Mouse (Mus musculus) embryonic facial prominence, embryonic 10.5 days (tissue): ENCODE measurements around the gene Ackr4. TPM values are rescaled to one million over a fixed set of nuclear protein-coding genes. Genes with fewer than 3 reads are reported as not detected.
A peak's percentile ranks its signal among the peaks of the same experiment; 100 is the strongest.

ENCODE experiments used
- DNase-seq: peaks from one replicate; pipeline ENCODE4 v3.0.0-alpha.2; 2017; ENCODE audit warnings: low spot score
- H3K27ac ChIP-seq: fragments of 300-500 bp; sonication (generic); replicated peaks from 2 replicates; pipeline ENCODE4 v1.5.1; 2016; ENCODE audit warnings: mild to moderate bottlenecking
- H3K27me3 ChIP-seq: fragments of 300-500 bp; sonication (generic); replicated peaks from 2 replicates; pipeline ENCODE4 v1.6.1; 2016; ENCODE audit warnings: low read depth, mild to moderate bottlenecking; ENCODE audit not compliant: poor library complexity, severe bottlenecking
- H3K36me3 ChIP-seq: fragments of 300-500 bp; sonication (generic); replicated peaks from 2 replicates; pipeline ENCODE4 v1.6.1; 2016; ENCODE audit warnings: mild to moderate bottlenecking, moderate library complexity
- H3K4me1 ChIP-seq: fragments of 300-500 bp; sonication (generic); 2 replicates; pipeline ENCODE4 v1.6.1; 2016
- H3K4me3 ChIP-seq: fragments of 300-500 bp; sonication (generic); 2 replicates; pipeline ENCODE4 v1.5.1; 2016; ENCODE audit warnings: mild to moderate bottlenecking, moderate library complexity
- H3K9me3 ChIP-seq: fragments of 300-500 bp; sonication (generic); 2 replicates; pipeline ENCODE4 v1.6.1; 2016; ENCODE audit warnings: mild to moderate bottlenecking
- WGBS: fragments of 180-500 bp; shearing (Covaris S2); methylation state at CpG from one replicate; pipeline ENCODE4 v1.1.7; 2016; 5-methylcytosine and 5-hydroxymethylcytosine counted together
- polyA plus RNA-seq: library from polyadenylated mRNA; unstranded; fragments of >200 nt; fragmentation: Nextera tagmentation; extraction: Ambion mirVana; gene quantifications from 2 replicates; pipeline ENCODE4 v1.2.1, GENCODE M21; 2016

Ackr4 gene
- polyA plus RNA-seq, 1 experiment from 2014 or later = 0.19 TPM

DNA sequence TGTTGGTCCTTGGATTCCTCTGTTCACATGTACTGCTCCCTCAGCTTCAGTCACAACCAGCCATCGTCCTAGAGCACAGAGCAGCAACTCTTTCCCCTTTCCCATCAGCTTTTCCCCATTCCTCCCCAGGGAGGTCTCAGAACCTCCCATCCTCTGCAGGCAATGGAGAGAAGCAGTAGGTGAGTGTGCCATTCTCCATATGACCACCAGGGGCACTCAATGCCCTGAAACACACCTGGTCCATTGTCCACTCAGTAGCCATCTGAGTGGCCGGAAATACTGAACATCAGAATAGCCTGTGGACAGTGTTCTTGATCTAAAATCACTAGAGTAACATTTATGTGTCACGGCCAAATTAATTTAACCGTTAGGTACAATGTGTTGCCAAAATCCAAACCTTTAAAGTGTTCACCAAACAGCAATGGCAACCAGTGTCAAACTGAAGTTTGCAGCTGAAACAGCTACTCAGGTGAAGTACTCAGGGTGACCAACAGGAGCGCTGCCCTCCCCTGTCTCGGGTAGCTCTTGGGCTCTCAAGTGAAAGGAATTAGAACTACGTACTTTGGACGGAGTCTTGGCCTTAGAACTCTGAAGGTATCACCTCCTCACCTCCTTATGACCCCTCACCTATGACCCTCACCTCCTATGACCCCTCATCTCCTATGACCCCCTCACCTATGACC lies 17.7 kb upstream of the Ackr4 start:
- DNase-seq = no peak
- WGBS = 83% methylated on average over 8 of the region's 8 CpGs
- Histone ChIP-seq H3K9me3 (no peaks in the 10 kb centered on the region), H3K4me3 (no peak overlapping the region), H3K27ac (no peak overlapping the region), H3K36me3 (peaks cover 8% of the 10 kb centered on the region; the same call in 1 of the 2 replicates), H3K27me3 (no peaks in the 10 kb centered on the region), H3K4me1 (no peaks in the 10 kb centered on the region)

DNA sequence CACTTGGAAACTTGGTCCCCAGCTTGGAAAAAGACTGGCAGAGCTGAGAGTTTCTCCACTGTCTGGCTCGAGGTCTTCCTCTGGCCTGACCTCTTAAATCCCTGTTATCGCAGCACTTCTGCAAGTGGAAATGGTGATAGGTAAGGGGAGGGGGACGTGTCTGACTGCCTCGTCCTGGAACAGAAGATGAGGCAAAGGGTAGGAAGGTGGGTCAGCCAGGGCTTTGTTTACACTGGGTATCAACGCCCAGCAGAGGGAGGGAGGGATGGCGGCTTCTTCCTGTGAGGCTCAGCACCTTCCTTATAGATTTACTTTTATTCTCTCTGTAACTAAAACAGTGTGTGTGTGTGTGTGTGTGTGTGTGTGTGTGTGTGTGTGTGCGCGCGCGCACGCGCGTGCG lies 16.1 kb upstream of the Ackr4 start:
- H3K27me3 ChIP-seq = no peaks in the 10 kb centered on the region
- no peak overlapping the region for H3K27ac ChIP-seq
- H3K9me3 ChIP-seq = no peaks in the 10 kb centered on the region
- DNase-seq = no peak
- 84% methylated on average over 14 of the region's 14 CpGs for WGBS
- H3K4me3 ChIP-seq = no peak overlapping the region
- H3K36me3 ChIP-seq = no peaks in the 10 kb centered on the region
- H3K4me1 ChIP-seq = no peaks in the 10 kb centered on the region

DNA sequence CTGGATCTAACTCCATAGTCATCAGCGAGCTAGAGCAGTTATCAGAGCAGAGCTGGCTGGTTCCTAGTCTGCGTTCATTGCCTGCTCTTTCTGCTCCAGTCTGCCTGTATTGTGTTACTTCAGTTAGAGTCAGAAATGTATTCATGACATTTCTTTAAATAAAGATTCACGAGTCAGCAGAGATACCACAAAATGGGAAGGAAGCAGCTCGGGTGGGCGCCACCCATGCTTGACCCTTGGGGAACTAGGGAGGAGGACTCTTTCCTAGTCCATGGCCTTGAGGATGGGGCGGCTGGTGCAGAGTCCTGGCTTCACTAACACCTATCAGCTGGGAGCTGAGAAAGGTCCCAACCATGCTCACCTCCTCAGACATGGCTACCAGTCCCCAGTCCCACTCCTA lies 13.6 kb upstream of the Ackr4 start:
- no peaks in the 10 kb centered on the region for H3K27me3 ChIP-seq
- 88% methylated on average over 6 of the region's 6 CpGs for WGBS

DNA sequence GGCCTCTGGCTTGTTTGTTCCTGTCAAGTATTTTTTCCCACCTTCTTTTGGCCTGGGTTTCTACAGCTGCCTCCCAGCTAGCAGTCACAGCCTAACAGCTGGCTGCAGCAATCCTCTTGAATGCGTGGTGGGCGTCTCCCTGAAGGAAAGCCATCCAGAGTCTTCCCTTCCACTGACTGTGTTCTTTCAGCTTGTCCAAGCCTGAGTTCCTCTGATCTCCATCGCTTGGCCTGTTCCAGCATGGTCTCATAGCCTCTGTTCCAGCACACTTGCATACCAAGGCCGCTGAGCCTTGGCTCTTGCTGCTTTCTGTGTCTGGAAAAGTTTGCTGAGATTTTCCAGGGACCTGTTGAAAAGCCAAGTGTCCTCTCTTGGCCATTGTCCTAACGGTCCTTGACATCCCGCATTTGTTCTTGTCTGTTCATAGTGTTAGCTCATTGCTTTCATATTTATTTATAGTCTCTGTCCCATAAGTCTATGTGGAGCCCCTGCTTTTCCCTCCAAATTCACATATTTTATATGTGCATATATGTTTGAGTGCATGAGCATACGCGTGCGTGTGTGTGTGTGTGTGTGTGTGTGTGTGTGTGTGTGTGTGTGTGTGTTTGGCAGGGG lies 3.5 kb upstream of the Ackr4 start:
- Histone ChIP-seq H3K27ac (no peak overlapping the region), H3K9me3 (no peaks in the 10 kb centered on the region), H3K27me3 (no peaks in the 10 kb centered on the region), H3K36me3 (no peaks in the 10 kb centered on the region), H3K4me3 (no peak overlapping the region), H3K4me1 (0 out of 2 replicates have a peak, but pooled peaks cover 16% of the 10 kb centered on the region)
- DNase-seq = no peak
- 87% methylated on average over 9 of the region's 9 CpGs for WGBS

More for the DNA sequence above, 13.6 kb upstream of the Ackr4 start:
- DNase-seq = no peak
- Histone ChIP-seq H3K9me3 (no peaks in the 10 kb centered on the region), H3K4me3 (no peak overlapping the region), H3K36me3 (no peaks in the 10 kb centered on the region), H3K4me1 (no peaks in the 10 kb centered on the region), H3K27ac (no peak overlapping the region)

DNA sequence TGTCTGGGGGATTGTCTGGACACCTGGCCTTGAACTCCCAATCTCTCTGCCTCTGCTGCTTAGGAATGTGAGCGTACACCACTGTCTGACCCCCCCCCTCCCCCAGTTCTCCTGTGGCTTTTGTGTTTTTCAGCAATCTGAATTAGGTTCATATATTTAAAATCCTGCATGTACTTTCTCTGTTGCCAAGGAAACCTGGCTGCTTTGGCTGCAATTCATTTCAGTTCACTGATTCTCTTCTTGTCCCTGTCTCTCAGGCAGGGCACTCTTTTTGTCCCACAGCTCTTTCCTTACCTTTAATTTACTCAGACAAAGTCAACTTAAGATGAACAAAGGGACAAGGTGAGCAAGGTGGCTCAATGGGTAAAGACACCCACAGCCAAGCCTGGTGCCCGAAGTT lies 1.4 kb upstream of the Ackr4 start:
- H3K4me1 ChIP-seq = peaks cover 26% of the 10 kb centered on the region
- H3K36me3 ChIP-seq = no peaks in the 10 kb centered on the region
- 72% methylated on average over 2 of the region's 2 CpGs for WGBS
- no peak for DNase-seq
- no peaks in the 10 kb centered on the region for H3K9me3 ChIP-seq
- no peak overlapping the region for H3K4me3 ChIP-seq
- H3K27ac ChIP-seq = no peak overlapping the region
- no peaks in the 10 kb centered on the region for H3K27me3 ChIP-seq

DNA sequence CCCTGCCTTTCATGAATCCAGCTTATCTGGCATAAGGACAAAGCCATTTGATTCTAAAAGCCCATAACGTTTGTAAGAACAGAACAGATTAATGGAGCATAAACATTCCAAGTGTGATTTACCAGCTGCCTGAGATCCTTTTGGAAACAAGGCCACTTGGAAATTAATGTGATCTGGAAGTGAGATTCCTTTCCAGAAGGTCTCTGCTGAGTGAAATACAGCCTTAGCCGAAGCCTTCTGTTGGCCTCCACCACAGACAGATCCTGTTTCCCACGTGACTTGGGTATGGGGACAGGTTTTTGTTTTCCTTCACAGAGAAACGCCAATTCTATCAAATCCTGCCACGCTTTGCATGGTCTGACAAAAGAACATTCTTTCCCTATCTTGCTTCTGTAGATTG lies 3.1 kb downstream of the Ackr4 start:
- 70% methylated on average over 5 of the region's 5 CpGs for WGBS
- H3K4me3 ChIP-seq = no peak overlapping the region
- no peak for DNase-seq
- peaks cover 23% of the 10 kb centered on the region for H3K4me1 ChIP-seq
- 0 out of 2 replicates have a peak overlapping the region, but pooled peaks have one; percentile 20 for H3K27ac ChIP-seq
- H3K9me3 ChIP-seq = no peaks in the 10 kb centered on the region
- no peaks in the 10 kb centered on the region for H3K36me3 ChIP-seq
- no peaks in the 10 kb centered on the region for H3K27me3 ChIP-seq

DNA sequence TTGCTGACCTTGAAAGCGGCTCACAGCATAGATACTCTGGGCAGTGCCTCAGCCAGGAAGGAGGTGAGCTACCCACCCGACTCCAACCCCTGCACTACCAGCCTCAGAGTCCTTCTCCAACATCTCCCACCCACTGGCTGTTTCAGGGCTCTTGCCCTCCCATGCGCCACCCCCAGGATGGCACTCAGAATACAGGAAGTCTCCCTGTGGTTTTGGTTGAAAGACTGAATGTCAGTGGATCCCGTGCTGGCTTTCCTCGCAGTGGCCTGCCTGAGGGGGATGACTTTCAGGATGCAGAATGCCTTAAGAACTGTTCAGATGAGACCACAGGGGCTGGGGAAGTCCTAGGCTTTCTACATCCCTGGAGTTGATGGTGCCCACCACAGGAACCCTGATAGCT lies 3.6 kb downstream of the Ackr4 start:
- H3K4me1 ChIP-seq = peaks cover 24% of the 10 kb centered on the region
- no peaks in the 10 kb centered on the region for H3K36me3 ChIP-seq
- H3K9me3 ChIP-seq = no peaks in the 10 kb centered on the region
- DNase-seq = no peak
- 0 out of 2 replicates have a peak overlapping the region, but pooled peaks have one; percentile 20 for H3K27ac ChIP-seq
- no peaks in the 10 kb centered on the region for H3K27me3 ChIP-seq
- H3K4me3 ChIP-seq = no peak overlapping the region
- WGBS = 63% methylated on average over 5 of the region's 5 CpGs

DNA sequence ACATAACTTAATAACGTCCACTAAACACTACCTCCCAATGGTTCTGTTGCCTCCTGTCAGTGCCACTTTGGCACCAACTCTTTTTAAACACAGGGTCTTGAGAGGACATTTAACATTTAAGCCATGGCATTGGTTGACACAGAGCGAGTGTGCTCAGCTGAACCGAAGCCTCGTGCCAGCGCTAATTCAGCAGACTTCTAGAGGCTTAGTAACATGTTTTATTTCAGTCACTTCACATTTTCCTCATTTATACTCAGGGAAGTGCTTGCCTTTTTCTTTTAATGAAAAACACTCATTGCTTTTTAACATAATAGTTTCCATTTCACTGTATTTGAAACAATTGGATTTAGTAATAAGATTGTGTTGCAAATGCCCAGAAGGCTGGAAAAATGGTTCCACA lies 17.6 kb downstream of the Ackr4 start:
- Histone ChIP-seq H3K9me3 (no peaks in the 10 kb centered on the region), H3K4me3 (no peak overlapping the region), H3K4me1 (no peaks in the 10 kb centered on the region), H3K27me3 (no peaks in the 10 kb centered on the region), H3K36me3 (no peaks in the 10 kb centered on the region; the same call in 1 of the 2 replicates), H3K27ac (no peak overlapping the region)
- WGBS = 90% methylated on average over 5 of the region's 5 CpGs
- DNase-seq = no peak

DNA sequence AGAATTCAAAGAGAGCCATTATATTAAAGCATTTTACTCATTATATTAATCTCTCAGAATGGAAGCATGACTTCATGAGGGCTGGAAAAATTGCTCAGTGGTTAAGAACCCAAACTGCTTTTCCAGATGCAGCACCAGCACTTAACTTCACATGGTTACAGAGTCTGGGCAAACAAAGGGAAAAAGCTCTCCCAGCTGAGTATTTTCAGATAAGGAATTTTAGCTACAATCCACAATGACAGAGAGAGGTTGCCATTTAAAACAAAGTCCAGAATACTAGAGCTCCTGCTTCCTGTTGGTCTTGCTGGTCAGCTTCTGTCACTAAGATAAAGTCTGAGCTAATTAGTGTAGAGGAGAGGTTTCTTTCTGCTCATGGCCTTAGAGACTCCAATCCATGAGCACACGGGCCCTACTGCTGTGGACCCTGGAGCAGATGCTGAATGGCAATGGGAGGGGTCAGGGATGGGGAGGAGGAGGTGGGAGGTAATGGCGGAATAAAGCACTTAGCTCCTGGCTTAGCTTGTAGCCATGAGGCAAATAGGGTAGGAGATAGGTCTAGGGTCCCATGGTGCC lies 18.1 kb downstream of the Ackr4 start:
- H3K9me3 ChIP-seq = no peaks in the 10 kb centered on the region
- no peak overlapping the region for H3K4me3 ChIP-seq
- H3K4me1 ChIP-seq = no peaks in the 10 kb centered on the region
- no peaks in the 10 kb centered on the region for H3K27me3 ChIP-seq
- peaks cover 2% of the 10 kb centered on the region; the same call in 1 of the 2 replicates for H3K36me3 ChIP-seq
- no peak overlapping the region for H3K27ac ChIP-seq
- DNase-seq = no peak
- 80% methylated on average over 2 of the region's 2 CpGs for WGBS

DNA sequence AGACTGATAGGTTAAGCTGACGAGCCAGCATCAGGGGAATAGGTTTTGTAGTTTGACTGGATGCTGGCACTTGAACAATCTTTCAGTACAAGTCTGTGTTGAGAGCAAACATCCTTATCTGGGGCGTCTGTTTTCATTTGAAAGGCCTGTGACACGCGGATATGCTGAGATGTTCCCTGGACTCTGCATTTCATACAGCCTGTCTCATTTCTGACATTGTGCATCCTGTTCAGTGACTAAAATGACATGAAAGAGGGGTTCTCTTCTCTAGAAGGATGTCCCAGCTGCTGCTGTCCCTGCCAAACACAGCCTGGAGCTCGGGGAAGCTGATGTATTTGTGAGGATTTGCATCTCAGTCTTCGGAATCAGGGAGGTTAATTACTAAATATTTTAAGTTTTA lies 19.3 kb downstream of the Ackr4 start:
- 83% methylated on average over 6 of the region's 6 CpGs for WGBS
- Histone ChIP-seq H3K36me3 (peaks cover 2% of the 10 kb centered on the region; the same call in 1 of the 2 replicates), H3K9me3 (no peaks in the 10 kb centered on the region), H3K27me3 (no peaks in the 10 kb centered on the region), H3K4me1 (no peaks in the 10 kb centered on the region), H3K27ac (no peak overlapping the region), H3K4me3 (no peak overlapping the region)
- no peak for DNase-seq

DNA sequence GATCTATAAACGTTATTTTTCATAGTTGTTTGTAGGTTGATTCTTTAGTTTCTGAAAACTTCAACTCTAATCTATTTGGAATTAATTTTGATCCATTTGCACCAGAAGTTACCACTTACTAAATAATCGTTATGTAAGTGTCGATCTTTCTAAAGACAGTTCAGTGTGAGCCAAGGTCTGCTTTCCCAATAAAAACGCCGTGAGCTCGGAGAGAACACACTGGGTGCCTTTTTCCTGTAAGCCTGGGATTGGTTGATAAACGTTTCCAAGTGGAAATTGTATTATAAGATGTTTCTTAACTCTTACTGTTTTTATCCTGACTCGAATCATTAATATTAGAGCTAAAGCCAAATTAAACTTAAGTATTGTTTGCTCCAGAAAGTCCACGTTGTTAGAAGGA lies 19.8 kb downstream of the Ackr4 start:
- Histone ChIP-seq H3K36me3 (0 out of 2 replicates have a peak, but pooled peaks cover 2% of the 10 kb centered on the region), H3K4me1 (peaks cover 3% of the 10 kb centered on the region; the same call in 1 of the 2 replicates), H3K4me3 (no peak overlapping the region), H3K9me3 (no peaks in the 10 kb centered on the region), H3K27me3 (no peaks in the 10 kb centered on the region), H3K27ac (no peak overlapping the region)
- WGBS = 86% methylated on average over 9 of the region's 9 CpGs
- DNase-seq = no peak

DNA sequence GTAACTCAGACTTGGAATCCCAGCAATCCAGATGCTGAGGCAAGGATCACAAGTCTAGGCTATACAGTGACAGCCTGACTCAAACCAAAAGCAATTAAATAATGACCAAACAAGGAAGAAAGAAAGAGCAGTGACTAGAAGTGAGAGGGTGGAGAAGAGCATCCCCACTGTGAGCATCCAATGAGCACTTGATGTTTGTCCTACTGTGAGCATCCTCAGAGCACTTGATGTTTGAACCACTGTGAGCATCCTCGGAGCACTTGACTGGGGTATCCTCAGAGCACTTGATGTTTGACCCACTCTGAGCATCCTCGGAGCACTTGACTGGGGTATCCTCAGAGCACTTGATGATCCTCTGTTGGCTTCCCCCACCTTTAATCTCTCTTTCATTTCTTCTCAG lies 21.7 kb downstream of the Ackr4 start:
- H3K36me3 ChIP-seq = 0 out of 2 replicates have a peak, but pooled peaks cover 2% of the 10 kb centered on the region
- H3K9me3 ChIP-seq = no peaks in the 10 kb centered on the region
- H3K4me3 ChIP-seq = no peak overlapping the region
- no peak for DNase-seq
- H3K4me1 ChIP-seq = peaks cover 3% of the 10 kb centered on the region; the same call in 1 of the 2 replicates
- 87% methylated on average over 2 of the region's 2 CpGs for WGBS
- no peaks in the 10 kb centered on the region for H3K27me3 ChIP-seq
- H3K27ac ChIP-seq = no peak overlapping the region

DNA sequence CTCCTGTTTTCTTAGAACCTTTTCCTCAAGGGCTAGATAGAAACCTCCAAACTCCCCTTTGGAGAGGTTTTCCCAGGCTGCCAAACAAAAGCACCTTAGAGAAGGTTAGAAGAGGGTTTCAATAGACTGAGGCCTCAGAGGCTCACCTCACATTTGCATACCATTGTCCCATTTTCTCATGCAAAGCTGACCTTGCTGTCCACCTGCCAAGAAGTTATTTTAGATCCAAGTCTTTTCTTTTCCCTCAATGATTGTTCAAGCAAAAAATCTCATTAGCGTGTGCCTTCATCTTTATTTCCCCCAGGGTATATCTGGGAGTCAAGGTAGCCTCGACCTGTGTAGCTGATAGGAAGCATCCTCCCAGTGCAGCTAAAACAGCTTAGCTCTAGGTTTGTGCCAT lies 23.8 kb downstream of the Ackr4 start:
- H3K4me1 ChIP-seq = peaks cover 3% of the 10 kb centered on the region; the same call in 1 of the 2 replicates
- no peaks in the 10 kb centered on the region for H3K27me3 ChIP-seq
- no peak for DNase-seq
- H3K36me3 ChIP-seq = 0 out of 2 replicates have a peak, but pooled peaks cover 2% of the 10 kb centered on the region
- no peak overlapping the region for H3K4me3 ChIP-seq
- 27% methylated on average over 2 of the region's 2 CpGs for WGBS
- H3K27ac ChIP-seq = no peak overlapping the region
- H3K9me3 ChIP-seq = no peaks in the 10 kb centered on the region
